Mouse (Mus musculus) bone marrow, adult 2 months (tissue): ENCODE data around the gene Scimp.

Experiments
- CTCF ChIP-seq: fragments of 200-500 bp; IDR thresholded peaks from 2 replicates; pipeline ENCODE4 v1.5.1; 2011; ENCODE audit warnings: low read length, control low read depth; ENCODE audit not compliant: control insufficient read depth, insufficient read depth
- POLR2A ChIP-seq: fragments of 200-500 bp; IDR thresholded peaks from 2 replicates; pipeline ENCODE4 v1.6.1; 2011; ENCODE audit warnings: low read depth, mild to moderate bottlenecking, control low read depth, low read length, borderline replicate concordance; ENCODE audit not compliant: control insufficient read depth

GRCm38 (mm10) chr11:70765776-70766445 lies 46.5 kb downstream of the Scimp start:
- TF ChIP-seq CTCF (no peak), POLR2A (no peak)
